Mouse (Mus musculus): ENCODE data around the gene Vmn1r80. TPM values are rescaled to one million over a fixed set of nuclear protein-coding genes. Genes with fewer than 3 reads are reported as not detected.
"Not testable (repeated sequence)": the region's sequence is repeated elsewhere in the genome, so short reads cannot be mapped to it uniquely, and the experiment has no call there.

The Vmn1r80 gene
- not detected in 2 replicates for polyA plus RNA-seq (2015; fragmentation: Nextera tagmentation; extraction: Ambion mirVana)

GRCm38 (mm10) chr7:12188986-12189385 lies at the start of gene Vmn1r80:
TSS of gene Vmn1r80 (plus strand) at chr7:12189286.
- Histone ChIP-seq H3K9ac (ENCODE audit: low read depth, low read length) (no peak within 1 kb of the TSS), H3K9me3 (replicated peaks; ENCODE audit: control insufficient read depth, low read length, poor library complexity, severe bottlenecking) (peaks cover 11% of the 10 kb centered on the region; the same call in 1 of the 2 replicates), H3K4me3 (ENCODE audit: low read depth, low read length) (no peak within 1 kb of the TSS), H3K27me3 (ENCODE audit: control insufficient read depth, insufficient read depth, low read depth, low read length) (no peaks in the 10 kb centered on the region), H3K36me3 (ENCODE audit: control insufficient read depth, insufficient read depth, low read length) (no peaks in the 10 kb centered on the region), H3K4me2 (ENCODE audit: low read length) (no peak within 1 kb of the TSS), H3K27ac (ENCODE audit: low read length) (no peak within 1 kb of the TSS), H3K4me1 (ENCODE audit: control insufficient read depth, insufficient read depth, low read length) (no peaks in the 10 kb centered on the region)
- ATAC-seq, result no peak
- WGBS, result 88% methylated on average over 1 of the region's 1 CpGs

DNA sequence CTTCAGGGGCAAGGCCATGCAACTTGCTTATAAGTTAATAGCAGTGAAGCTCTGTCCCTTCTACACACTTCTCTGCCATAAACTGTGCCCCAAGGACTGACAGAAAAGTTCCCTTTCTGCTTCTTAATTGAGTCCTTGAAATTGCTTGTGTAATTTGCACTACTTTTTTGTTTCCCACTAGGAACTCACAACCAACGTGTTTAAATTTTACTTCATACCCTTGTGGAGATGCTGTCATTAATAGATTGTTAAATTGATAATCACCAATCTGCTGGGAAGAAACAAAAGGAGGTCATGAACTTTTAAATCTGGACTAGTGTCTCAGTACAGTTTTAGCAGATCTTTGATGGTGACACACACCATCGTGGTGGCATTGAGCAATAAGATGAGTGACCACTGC lies 39.1 kb upstream of the Vmn1r80 start, which contains the start of gene Vmn1r78:
Gene Vmn1r78, plus strand, starts transcription at position 301 of the 400 bp plus-strand sequence.
- no peak within 1 kb of the TSS for H3K9ac ChIP-seq (ENCODE audit: low read depth, low read length)
- no peaks in the 10 kb centered on the region for H3K27me3 ChIP-seq (ENCODE audit: control insufficient read depth, insufficient read depth, low read depth, low read length)
- H3K27ac ChIP-seq (ENCODE audit: low read length), result no peak within 1 kb of the TSS
- H3K4me1 ChIP-seq (ENCODE audit: control insufficient read depth, insufficient read depth, low read length), result no peaks in the 10 kb centered on the region
- peaks cover 5% of the 10 kb centered on the region; the same call in 1 of the 2 replicates for H3K9me3 ChIP-seq (replicated peaks; ENCODE audit: control insufficient read depth, low read length, poor library complexity, severe bottlenecking)
- no peak within 1 kb of the TSS for H3K4me2 ChIP-seq (ENCODE audit: low read length)
- H3K4me3 ChIP-seq (ENCODE audit: low read depth, low read length), result no peak within 1 kb of the TSS
- no peak for ATAC-seq
- whole genome bisulfite sequencing, result 65% methylated on average over 2 of the region's 2 CpGs
- H3K36me3 ChIP-seq (ENCODE audit: control insufficient read depth, insufficient read depth, low read length), result no peaks in the 10 kb centered on the region

DNA sequence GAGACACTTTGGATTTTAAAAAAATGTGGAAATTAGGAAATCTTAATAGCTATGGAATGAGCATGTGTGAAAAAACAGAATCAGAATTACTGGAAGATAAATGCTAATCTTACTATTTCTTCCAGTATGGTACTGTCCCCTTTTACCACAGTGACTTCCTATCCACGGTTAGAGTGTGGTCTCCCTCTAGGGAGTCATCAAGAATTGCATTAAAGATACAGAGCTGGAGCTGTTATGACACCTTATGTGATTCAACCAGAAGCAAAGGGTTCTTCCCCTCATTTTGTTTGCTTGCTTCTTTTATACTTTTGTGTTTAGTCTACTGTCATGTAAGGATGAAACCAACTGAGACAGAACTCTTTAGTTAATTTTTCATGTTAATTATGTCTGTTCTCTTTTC lies 32.6 kb upstream of the Vmn1r80 start:
- not testable (repeated sequence) for ATAC-seq; H3K27ac ChIP-seq (ENCODE audit: low read length); H3K4me1 ChIP-seq (ENCODE audit: control insufficient read depth, insufficient read depth, low read length); H3K4me2 ChIP-seq (ENCODE audit: low read length); H3K27me3 ChIP-seq (ENCODE audit: control insufficient read depth, insufficient read depth, low read depth, low read length); H3K36me3 ChIP-seq (ENCODE audit: control insufficient read depth, insufficient read depth, low read length); H3K9ac ChIP-seq (ENCODE audit: low read depth, low read length); H3K4me3 ChIP-seq (ENCODE audit: low read depth, low read length); H3K9me3 ChIP-seq (replicated peaks; ENCODE audit: control insufficient read depth, low read length, poor library complexity, severe bottlenecking)
- 54% methylated on average over 1 of the region's 1 CpGs for WGBS

DNA sequence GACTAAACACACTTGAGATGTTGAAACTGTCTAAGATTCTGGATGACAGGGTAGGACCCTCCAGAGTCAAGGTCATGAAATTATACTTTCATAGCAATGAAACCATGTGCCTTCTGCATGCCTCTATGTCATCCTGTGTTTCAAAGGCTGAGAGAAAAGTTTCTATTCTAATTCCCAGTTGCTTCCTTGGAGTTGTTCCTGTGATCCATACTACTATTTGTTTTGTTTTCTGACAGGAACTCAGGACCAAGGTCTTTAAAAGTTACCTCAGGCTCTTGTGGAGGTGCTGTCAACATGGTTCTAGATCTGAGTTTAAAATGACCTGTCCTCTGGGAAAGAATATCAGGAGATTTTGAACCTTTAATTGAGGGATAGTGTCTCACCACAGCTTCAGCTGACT lies 18.1 kb upstream of the Vmn1r80 start, which contains the start of gene Vmn1r79:
Gene Vmn1r79, plus strand, starts transcription at position 301 of the 400 bp plus-strand sequence.
- H3K9ac ChIP-seq (ENCODE audit: low read depth, low read length); H3K9me3 ChIP-seq (replicated peaks; ENCODE audit: control insufficient read depth, low read length, poor library complexity, severe bottlenecking); H3K36me3 ChIP-seq (ENCODE audit: control insufficient read depth, insufficient read depth, low read length); H3K27ac ChIP-seq (ENCODE audit: low read length); H3K4me3 ChIP-seq (ENCODE audit: low read depth, low read length); ATAC-seq; H3K27me3 ChIP-seq (ENCODE audit: control insufficient read depth, insufficient read depth, low read depth, low read length); H3K4me2 ChIP-seq (ENCODE audit: low read length); H3K4me1 ChIP-seq (ENCODE audit: control insufficient read depth, insufficient read depth, low read length): not testable (repeated sequence)

DNA sequence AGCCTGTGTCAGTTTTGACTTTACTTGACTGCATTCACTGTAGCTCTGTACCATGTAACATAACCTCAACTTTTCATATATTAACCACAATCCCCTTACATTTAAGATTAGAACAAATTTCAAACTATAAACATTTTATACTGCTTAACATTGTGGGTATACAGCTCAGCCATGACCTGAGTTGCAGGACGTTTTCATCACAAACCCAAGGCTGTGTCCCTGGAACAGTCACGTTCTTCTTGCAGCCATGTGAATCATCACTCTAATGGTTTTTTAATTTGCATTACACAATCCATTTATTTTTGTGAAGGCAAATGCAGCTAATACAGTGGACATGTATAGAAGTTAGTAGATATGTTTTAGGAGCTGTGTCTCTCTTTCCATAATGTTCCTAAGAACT lies 16.2 kb upstream of the Vmn1r80 start:
- not testable (repeated sequence) for H3K9me3 ChIP-seq (replicated peaks; ENCODE audit: control insufficient read depth, low read length, poor library complexity, severe bottlenecking); H3K36me3 ChIP-seq (ENCODE audit: control insufficient read depth, insufficient read depth, low read length); H3K27ac ChIP-seq (ENCODE audit: low read length); H3K27me3 ChIP-seq (ENCODE audit: control insufficient read depth, insufficient read depth, low read depth, low read length); H3K9ac ChIP-seq (ENCODE audit: low read depth, low read length); H3K4me1 ChIP-seq (ENCODE audit: control insufficient read depth, insufficient read depth, low read length); ATAC-seq; H3K4me3 ChIP-seq (ENCODE audit: low read depth, low read length); H3K4me2 ChIP-seq (ENCODE audit: low read length)
- 66% methylated on average over 2 of the region's 2 CpGs for WGBS

DNA sequence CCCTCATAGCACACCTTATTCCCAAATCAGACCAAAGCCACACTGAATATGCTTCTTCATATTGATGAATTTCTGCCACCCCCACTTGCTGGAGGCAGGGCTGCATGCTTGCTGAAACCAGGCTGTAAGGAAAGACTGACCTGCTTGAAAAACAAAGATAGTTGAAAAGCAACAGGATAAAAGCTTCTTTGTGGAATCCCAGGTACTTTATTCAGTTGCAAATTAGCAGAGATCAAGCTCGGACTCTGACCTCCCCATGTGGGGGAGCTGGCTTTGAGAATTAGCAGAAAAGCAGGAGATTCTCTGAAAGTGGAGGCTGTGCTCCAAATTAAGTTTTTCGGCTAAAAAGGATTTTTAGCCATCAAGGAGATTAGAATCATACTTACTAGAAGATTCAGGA lies 15.1 kb downstream of the Vmn1r80 start:
- H3K4me1 ChIP-seq (ENCODE audit: control insufficient read depth, insufficient read depth, low read length), result no peaks in the 10 kb centered on the region
- 54% methylated on average over 2 of the region's 2 CpGs for WGBS
- no peak for ATAC-seq
- no peak overlapping the region for H3K4me2 ChIP-seq (ENCODE audit: low read length)
- no peak overlapping the region for H3K4me3 ChIP-seq (ENCODE audit: low read depth, low read length)
- H3K9me3 ChIP-seq (replicated peaks; ENCODE audit: control insufficient read depth, low read length, poor library complexity, severe bottlenecking), result peaks cover 6% of the 10 kb centered on the region; the same call in 1 of the 2 replicates
- H3K36me3 ChIP-seq (ENCODE audit: control insufficient read depth, insufficient read depth, low read length), result no peaks in the 10 kb centered on the region
- H3K27ac ChIP-seq (ENCODE audit: low read length), result no peak overlapping the region
- no peak overlapping the region for H3K9ac ChIP-seq (ENCODE audit: low read depth, low read length)
- H3K27me3 ChIP-seq (ENCODE audit: control insufficient read depth, insufficient read depth, low read depth, low read length), result no peaks in the 10 kb centered on the region

Other genes with a start within 250 kb of the Vmn1r80 start
- gene Vmn1r77, start 152.5 kb upstream of the Vmn1r80 start, polyA plus RNA-seq (2015; fragmentation: Nextera tagmentation; extraction: Ambion mirVana), result not detected in 2 replicates
- gene Vmn1r78, start 39.0 kb upstream of the Vmn1r80 start, polyA plus RNA-seq (2015; fragmentation: Nextera tagmentation; extraction: Ambion mirVana), result not detected in 2 replicates
- gene Vmn1r79, start 18.0 kb upstream of the Vmn1r80 start, polyA plus RNA-seq (2015; fragmentation: Nextera tagmentation; extraction: Ambion mirVana), result not detected in 2 replicates
- gene Vmn1r81, start 79.0 kb downstream of the Vmn1r80 start, polyA plus RNA-seq (2015; fragmentation: Nextera tagmentation; extraction: Ambion mirVana), result not detected in 2 replicates
- not detected in 2 replicates for gene Vmn1r82, start 111.1 kb downstream of the Vmn1r80 start, polyA plus RNA-seq (2015; fragmentation: Nextera tagmentation; extraction: Ambion mirVana)
- not detected in 2 replicates for gene Vmn1r83, start 140.2 kb downstream of the Vmn1r80 start, polyA plus RNA-seq (2015; fragmentation: Nextera tagmentation; extraction: Ambion mirVana)
- not detected in 2 replicates for gene Vmn1r84, start 180.0 kb downstream of the Vmn1r80 start, polyA plus RNA-seq (2015; fragmentation: Nextera tagmentation; extraction: Ambion mirVana)
- 12.2 and 13.0 TPM in 2 replicates for gene Zfp551, start 233.5 kb downstream of the Vmn1r80 start, polyA plus RNA-seq (2015; fragmentation: Nextera tagmentation; extraction: Ambion mirVana)